Mouse (Mus musculus): ENCODE data around the gene Pld6.

Gene Pld6

DNA sequence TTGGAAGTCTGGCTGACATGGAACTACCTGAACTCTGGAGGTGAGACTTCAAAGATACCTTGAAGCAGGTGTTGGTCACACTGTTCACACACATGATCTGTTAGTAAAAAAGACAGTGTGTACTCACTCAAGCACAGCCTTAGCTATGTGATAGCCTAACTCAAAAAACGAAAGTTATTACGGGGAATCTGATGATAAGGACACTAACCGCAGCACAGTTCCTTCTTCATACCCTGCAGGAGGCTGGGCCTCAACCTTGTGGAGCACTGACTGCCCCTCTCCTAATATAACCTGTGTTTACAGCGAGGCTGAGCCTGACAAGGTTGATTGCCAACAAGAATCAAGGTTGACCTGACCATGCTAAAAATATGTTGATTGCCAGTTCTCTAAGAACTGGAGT lies 12.9 kb downstream of the Pld6 start:
- ChIA-PET POLR2A (interaction anchor here in 1 of 4 experiments (1.0 kb wide), 1 partner anchor 10 kb away, joined by 3 read pairs; no protein-coding TSS in a partner anchor), CTCF (interaction anchor here in 1 of 4 experiments (2.1 kb wide), 1 partner anchor 105 kb away, joined by 5 read pairs; no protein-coding TSS in a partner anchor)

DNA sequence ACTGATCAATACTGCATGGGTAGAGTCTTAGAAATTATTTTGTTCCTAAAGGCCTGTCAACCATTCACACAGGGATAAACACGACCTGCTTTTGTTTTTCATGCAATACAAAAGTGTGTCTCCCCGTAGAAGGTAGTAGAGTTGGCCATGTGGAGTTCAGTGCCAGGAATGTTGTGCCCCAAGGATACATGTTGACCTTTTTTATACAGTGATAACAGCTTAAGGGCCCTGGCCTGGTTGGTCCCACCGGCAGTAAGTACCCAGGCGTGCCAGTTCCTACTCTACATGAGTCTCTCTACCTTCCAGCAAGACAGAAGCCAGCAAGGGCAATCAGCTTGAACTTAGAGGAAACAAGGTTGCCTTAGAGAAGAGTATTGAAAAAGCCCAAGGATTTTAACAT lies 14.5 kb downstream of the Pld6 start:
- ChIA-PET POLR2A (no interaction called here), CTCF (interaction anchor here in 1 of 4 experiments (1.1 kb wide), 1 partner anchor 39 kb away, joined by 3 read pairs; no protein-coding TSS in a partner anchor)

DNA sequence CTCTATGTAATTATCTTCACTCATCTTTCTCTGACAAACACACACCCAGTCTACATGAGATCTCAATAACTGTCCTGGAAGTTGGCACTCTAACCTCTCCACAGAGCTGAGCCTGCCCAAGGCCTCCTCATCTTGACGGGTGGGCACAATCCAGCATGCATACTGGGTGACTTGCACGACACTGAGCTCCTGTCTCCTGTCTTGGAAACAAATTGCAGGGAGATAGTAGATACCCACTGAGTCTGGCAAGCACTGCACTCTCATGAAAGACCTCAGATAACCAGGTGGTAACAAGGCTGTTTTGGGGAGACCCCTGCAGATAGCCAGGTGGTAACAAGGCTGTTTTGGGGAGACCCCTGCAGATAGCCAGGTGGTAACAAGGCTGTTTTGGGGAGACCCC lies 15.2 kb downstream of the Pld6 start:
- POLR2A ChIA-PET = no interaction called here
- CTCF ChIA-PET = no interaction called here

DNA sequence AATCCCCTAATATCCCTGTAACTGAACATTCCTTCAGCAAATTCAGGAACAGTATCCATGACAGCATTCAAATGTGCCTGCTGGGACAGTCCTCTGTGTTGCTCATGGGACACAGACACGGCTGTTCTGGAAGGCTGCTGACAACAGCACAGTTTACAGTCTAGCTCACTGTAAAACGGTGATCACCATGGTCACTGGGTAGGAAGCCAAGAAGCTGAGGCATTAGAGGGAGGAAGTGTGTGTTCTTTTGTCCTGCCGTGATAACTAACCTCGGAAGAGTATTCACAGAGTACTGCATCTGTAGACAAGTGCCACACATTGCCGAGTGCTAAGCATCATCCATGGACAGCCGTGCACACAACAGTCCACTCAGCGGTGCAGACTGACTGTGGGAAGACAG lies 16.7 kb downstream of the Pld6 start:
- CTCF ChIA-PET = no interaction called here
- POLR2A ChIA-PET = interaction anchor here in 1 of 4 experiments (0.6 kb wide), 1 partner anchor 729 kb away, joined by 4 read pairs; no protein-coding TSS in a partner anchor

DNA sequence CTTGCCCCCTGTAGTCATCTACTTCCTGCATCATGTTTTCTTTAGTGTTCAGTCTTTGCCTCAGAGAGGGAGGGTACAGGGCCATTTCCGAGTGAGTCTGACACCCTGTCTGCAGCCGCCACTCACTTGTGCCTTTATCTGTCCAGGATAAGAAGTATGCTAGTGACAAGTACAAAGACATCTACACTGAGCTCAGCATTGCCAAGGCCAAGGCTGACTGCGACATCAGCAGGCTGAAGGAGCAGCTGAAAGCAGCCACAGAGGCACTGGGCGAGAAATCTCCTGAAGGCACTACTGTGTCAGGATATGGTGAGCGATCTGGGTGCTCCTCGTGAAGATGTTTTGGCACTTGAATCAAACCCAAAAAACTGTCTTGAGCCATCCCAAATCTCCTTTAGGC lies 17.7 kb downstream of the Pld6 start:
- ChIA-PET CTCF (interaction anchor here in 3 of 4 experiments (0.6 to 1.0 kb wide), 3 partner anchors 9 to 244 kb away, joined by 3 read pairs; no protein-coding TSS in a partner anchor), POLR2A (interaction anchor here in 1 of 4 experiments (0.7 to 0.8 kb wide), 2 partner anchors 10 to 13 kb away, joined by 3 read pairs; no protein-coding TSS in a partner anchor)

DNA sequence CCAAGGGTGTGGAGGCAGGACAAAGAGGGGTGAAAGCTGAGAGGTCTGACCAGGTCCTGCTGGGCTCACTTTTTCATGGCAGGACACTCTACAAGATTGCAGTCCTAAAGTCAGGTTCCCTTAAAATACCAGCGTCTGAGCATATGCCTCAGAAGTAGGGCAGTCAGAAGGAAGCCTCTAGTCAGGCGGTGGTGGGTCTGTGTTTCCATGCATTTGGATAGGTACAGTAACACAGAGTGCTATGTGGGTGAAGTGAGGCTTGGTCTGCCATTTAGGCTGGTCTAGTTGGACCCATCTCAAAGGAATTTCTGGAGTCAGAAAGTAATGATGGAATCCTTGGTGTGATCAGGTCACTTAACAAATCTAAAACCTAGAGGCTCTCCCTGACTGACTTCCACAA lies 18.1 kb downstream of the Pld6 start:
- CTCF ChIA-PET = interaction anchor here in 3 of 4 experiments (0.6 to 1.0 kb wide), 3 partner anchors 9 to 244 kb away, joined by 3 read pairs; no protein-coding TSS in a partner anchor
- POLR2A ChIA-PET = interaction anchor here in 1 of 4 experiments (0.7 to 2.3 kb wide), 3 partner anchors 10 to 12 kb away, joined by 3 to 10 read pairs (median 3); no protein-coding TSS in a partner anchor

DNA sequence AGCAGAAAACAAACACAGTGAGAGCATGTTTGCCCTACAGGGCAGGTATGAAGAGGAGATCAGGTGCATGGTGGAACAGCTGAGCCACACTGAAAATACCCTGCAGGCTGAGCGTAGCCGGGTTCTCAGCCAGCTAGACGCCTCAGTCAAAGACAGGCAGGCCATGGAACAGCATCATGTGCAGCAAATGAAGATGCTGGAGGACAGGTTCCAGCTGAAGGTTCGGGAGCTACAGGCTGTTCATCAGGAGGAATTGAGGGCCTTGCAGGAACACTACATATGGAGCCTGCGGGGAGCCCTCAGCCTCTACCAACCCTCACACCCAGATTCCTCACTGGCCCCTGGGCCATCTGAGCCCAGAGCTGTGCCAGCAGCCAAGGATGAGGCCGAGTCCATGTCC lies 26.6 kb downstream of the Pld6 start:
- ChIA-PET CTCF (interaction anchor here in 2 of 4 experiments (1.4 to 1.8 kb wide), 3 partner anchors 18 to 146 kb away, joined by 3 to 5 read pairs (median 5); no protein-coding TSS in a partner anchor), POLR2A (interaction anchor here in 3 of 4 experiments (0.6 to 1.3 kb wide), 4 partner anchors 8 to 130 kb away, joined by 3 to 4 read pairs (median 3); no protein-coding TSS in a partner anchor)

DNA sequence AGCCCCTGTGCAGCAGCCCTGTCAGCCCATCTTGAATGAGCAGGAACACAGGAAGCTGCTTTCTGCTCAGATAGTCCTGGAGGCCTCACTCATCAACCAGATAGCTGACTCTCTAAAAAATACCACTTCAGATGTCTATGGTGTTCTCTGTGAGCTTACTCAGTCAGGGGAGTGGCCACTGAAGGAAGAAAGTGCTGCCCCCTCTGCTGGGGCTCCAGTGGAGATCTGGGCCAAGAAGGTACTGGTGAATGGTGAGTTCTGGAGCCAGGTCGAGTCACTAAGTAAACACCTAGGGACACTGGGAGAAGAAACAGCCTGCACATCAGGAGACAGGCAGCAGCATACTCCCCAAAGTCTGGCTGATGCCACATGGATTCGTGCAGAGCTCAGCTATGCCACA lies 27.8 kb downstream of the Pld6 start:
- CTCF ChIA-PET = interaction anchor here in 1 of 4 experiments (1.8 to 2.1 kb wide), 2 partner anchors 19 kb away, joined by 5 to 8 read pairs; no protein-coding TSS in a partner anchor
- POLR2A ChIA-PET = interaction anchor here in 2 of 4 experiments (0.7 to 0.8 kb wide), 2 partner anchors 10 to 173 kb away, joined by 3 read pairs; no protein-coding TSS in a partner anchor

DNA sequence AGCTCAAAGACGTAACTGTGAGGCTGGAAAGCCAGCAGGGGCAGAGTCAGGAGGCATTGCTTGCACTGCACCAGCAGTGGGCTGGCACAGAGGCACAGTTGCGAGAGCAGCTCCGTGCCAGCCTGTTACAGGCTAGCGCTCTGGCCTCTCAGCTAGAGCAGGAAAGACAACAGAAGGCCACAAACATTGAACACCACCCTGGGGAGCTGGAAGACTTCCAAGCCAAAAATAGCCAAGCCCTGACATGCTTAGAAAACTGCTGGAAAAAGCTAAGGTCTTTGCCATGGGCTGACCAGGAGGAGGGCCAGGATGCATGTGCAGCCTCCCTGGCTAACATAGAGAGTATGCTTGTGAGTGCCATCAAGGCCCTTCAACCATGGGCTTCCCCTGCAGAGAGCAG lies 28.3 kb downstream of the Pld6 start:
- ChIA-PET CTCF (interaction anchor here in 3 of 4 experiments (1.6 to 2.1 kb wide), 3 partner anchors 12 to 20 kb away, joined by 4 to 11 read pairs (median 8); no protein-coding TSS in a partner anchor), POLR2A (interaction anchor here in 2 of 4 experiments (0.7 to 1.2 kb wide), 3 partner anchors 10 to 173 kb away, joined by 3 to 4 read pairs (median 3); no protein-coding TSS in a partner anchor)

DNA sequence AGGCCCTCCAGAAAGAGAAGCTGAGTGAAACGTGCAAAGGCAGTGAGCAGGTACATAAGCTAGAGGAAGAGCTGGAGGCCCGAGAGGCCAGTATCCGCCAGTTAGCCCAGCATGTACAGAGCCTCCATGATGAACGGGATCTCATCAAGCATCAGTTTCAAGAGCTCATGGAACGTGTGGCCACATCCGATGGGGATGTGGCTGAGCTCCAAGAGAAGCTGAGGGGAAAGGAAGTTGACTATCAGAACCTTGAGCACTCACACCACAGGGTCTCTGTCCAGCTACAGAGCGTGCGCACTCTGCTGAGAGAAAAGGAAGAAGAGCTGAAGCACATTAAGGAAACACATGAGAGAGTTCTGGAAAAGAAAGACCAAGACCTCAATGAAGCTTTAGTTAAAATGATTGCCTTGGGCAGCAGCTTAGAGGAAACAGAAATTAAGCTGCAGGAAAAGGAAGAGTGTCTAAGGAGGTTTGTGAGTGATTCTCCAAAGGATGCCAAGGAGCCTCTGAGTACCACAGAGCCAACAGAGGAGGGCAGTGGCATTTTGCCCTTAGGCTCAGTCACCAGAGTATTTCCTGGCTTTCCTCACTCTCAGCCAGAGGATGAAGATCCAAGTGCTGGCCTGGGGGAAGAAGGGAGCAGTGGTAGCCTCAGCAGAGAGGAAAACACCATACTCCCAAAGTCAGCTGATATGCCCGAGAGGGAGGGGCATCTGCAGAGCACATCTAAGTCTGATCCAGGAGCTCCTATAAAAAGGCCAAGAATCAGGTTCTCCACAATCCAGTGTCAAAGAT lies 29.1 kb downstream of the Pld6 start:
- ChIA-PET POLR2A (interaction anchor here in 2 of 4 experiments (1.2 to 1.7 kb wide), 3 partner anchors 10 to 36 kb away, joined by 3 to 10 read pairs (median 4); no protein-coding TSS in a partner anchor), CTCF (interaction anchor here (0.7 to 2.1 kb wide), 6 partner anchors 11 to 21 kb away, joined by 3 to 11 read pairs (median 4); no protein-coding TSS in a partner anchor)

DNA sequence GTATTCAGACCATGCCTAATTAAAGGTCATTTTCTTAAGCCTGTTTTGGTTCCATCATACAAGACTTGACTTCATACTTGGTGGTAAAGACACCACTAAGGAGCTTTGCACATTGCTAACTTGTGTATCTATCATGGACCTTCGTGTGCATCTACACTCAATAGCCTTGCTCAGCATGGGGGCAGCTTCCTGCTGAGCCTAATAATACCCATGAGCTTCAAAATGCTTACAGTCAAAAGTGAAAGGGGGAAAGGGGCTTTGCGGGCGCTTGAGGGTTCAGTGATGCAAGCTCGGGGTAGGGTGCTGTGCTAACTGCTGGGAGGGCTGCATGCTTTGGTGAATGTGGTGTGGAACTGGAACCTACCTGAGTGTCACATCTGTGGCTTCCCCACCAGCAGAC lies 31.1 kb downstream of the Pld6 start:
- CTCF ChIA-PET = interaction anchor here in 2 of 4 experiments (0.8 to 1.0 kb wide), 2 partner anchors 22 kb away, joined by 3 read pairs; no protein-coding TSS in a partner anchor
- POLR2A ChIA-PET = interaction anchor here in 1 of 4 experiments (1.8 kb wide), 1 partner anchor 16 kb away, joined by 3 read pairs; no protein-coding TSS in a partner anchor

DNA sequence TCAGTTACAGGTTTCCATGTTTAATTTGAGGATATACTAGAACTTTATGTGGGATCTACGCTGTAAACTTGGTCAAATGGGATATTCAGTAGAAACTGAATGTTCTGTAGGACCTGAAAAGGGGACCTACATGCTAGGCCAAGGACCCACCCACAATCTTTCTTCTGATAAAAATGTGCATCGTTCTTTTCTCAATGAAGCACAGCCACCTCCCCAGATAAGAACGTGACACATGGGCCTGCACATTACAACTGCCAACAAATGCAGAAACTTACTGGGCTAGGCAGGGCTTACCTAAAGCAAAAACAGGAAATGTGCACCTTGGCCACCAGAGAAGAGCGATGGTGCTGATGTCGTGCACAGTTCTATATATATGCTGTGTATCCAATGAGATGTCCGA lies 32.9 kb downstream of the Pld6 start:
- POLR2A ChIA-PET = no interaction called here
- CTCF ChIA-PET = no interaction called here

DNA sequence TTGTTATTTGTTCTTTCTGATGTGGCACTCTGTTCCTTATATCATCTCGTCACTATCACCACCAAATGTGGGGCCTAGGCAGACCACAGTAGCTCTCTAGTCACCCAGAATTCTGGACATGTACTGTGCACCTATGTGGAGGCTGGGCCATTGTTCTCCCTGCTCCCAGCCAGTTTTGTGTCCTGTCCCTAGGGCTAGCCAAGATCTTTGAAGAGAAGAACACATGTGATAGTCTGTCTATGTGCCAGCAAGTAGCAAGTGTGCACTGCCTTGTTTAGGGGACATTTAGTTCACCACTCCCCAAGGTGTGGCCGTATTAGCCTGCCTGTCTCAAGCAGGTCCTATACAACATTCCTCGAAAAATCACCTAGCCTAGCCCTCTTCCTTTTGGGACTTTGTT lies 38.4 kb downstream of the Pld6 start:
- ChIA-PET CTCF (interaction anchor here in 1 of 4 experiments (0.7 kb wide), 1 partner anchor 650 kb away, joined by 3 read pairs; no protein-coding TSS in a partner anchor), POLR2A (interaction anchor here in 1 of 4 experiments (1.0 kb wide), 1 partner anchor 55 kb away, joined by 3 read pairs; no protein-coding TSS in a partner anchor)

DNA sequence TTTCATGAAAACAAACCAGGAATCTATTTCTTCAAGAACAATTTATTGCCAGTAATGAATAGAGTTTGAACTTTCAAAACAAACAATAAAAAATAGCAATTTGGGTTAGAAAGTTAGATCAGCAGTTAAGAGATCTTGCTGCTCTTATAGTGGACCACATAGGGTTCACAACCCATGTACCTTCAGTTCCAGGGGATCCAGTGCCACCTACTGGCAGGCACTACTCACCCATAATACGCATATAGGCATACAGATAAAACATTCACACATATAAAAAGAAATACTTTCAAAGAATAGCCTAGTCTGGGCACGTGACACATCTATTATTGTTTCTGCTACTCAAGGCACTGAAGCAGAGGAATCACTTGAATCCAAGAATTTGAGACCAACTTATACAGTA lies 40.8 kb downstream of the Pld6 start:
- POLR2A ChIA-PET = interaction anchor here in 1 of 4 experiments (1.4 kb wide), 1 partner anchor 11 kb away, joined by 3 read pairs; no protein-coding TSS in a partner anchor
- CTCF ChIA-PET = interaction anchor here in 3 of 4 experiments (1.0 to 1.5 kb wide), 4 partner anchors 11 to 122 kb away, joined by 3 to 4 read pairs (median 4); no protein-coding TSS in a partner anchor

DNA sequence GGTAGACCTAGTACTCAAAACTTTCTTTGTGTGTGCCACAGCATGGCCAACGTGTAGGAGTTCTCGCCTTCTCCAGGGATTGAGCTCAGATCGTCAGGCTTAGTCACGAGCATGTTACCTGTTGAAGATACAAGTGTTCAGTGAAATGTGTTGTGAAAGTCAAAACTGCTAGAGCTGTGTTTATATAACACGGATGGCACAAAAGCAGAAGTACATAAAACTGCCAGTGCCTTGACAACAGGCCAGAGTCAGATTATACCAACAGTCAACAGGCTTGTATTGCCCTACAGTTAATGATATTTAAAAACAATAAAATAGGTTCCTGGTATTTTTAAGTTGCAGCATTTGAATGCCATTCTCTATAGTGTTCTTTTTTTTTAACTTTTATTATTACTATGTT lies 41.6 kb downstream of the Pld6 start:
- ChIA-PET CTCF (interaction anchor here in 1 of 4 experiments (1.0 kb wide), 1 partner anchor 12 kb away, joined by 3 read pairs; no protein-coding TSS in a partner anchor), POLR2A (interaction anchor here in 1 of 4 experiments (1.4 kb wide), 1 partner anchor 10 kb away, joined by 3 read pairs; no protein-coding TSS in a partner anchor)

DNA sequence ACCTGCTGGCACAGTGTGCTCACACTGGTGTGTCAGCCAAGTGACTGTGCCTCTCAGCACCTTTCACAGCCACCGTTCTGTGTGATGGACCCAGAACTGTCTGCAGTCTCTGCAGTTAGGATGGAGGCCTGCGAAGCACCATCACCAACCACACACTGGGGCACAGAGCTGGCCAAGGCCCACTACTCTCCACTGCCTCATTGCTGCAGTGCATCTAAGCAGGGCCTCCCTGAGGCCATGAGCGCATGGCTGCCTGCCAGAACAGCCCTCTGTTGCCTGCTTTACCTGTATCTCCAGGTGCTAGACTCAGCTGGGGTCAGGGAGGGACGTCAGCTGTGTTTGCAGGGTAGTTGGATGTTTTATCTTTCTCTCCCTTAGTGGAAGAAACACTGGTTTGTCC lies 43.1 kb downstream of the Pld6 start:
- POLR2A ChIA-PET = no interaction called here
- CTCF ChIA-PET = no interaction called here

DNA sequence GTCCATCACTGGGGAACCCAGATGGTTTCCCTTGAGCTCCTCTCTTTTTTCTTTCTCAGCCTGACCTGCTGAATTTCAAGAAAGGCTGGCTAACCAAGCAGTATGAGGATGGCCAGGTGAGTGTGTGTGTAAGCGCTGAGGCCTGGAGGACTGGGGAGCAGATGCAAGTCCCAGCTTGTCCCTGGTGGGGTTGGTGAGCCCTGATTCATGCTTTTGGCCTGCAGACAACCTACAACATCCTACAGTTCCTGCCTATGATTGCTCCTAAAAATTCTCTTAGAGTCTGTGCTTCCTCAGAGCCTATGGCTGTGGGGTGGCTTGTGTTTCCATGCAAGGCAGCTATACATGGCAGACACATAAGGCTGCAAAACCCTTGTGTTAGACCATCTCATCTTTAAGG lies 43.7 kb downstream of the Pld6 start:
- POLR2A ChIA-PET = no interaction called here
- CTCF ChIA-PET = interaction anchor here in 1 of 4 experiments (0.5 kb wide), 1 partner anchor 219 kb away, joined by 3 read pairs; no protein-coding TSS in a partner anchor

DNA sequence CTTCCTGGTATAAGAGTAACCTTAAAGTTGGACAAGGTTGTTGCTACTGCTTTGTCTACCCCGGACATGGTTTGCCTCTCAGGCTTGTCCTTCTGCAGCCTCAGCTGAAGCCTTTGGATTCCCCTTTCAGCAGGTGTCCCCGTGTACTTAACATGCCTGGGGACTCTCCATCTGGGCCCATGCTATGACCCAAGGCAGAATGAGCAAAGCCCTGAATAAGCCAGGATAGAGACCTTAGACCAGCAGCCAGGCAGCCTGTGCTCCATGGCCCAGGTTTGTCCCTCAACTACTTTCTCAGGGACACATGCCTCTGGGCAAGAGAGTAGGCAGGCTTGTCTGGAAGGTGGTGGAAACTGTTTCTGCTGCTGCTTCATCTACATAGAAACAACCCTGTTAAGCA lies 44.1 kb downstream of the Pld6 start:
- ChIA-PET POLR2A (no interaction called here), CTCF (interaction anchor here in 1 of 4 experiments (0.5 kb wide), 1 partner anchor 218 kb away, joined by 3 read pairs; no protein-coding TSS in a partner anchor)

DNA sequence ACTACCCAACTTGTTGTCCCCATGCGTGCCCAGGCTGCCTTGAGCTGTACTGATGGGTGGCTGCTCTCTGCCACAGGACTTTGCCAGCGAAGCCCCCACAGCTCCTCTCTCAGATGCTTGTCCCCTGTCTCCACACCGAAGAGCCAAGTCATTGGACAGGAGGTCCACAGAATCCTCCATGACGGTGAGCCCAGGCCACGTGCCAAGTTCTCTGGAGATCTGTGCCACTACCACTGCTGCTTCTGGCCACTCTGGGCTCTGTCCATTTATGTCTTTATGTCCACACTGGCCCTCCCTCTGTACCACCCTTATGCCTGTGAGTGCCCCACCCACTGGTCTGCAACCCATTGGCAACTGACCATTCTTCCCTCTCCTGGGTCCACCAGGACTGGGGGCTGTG lies 45.5 kb downstream of the Pld6 start:
- CTCF ChIA-PET = interaction anchor here in 1 of 4 experiments (1.0 kb wide), 1 partner anchor 118 kb away, joined by 3 read pairs; no protein-coding TSS in a partner anchor
- POLR2A ChIA-PET = interaction anchor here in 1 of 4 experiments (1.2 kb wide), 1 partner anchor 26 kb away, joined by 3 read pairs; no protein-coding TSS in a partner anchor

All from embryonic stem cell, embryonic (primary cell).